Mouse (Mus musculus): ENCODE data around the gene Svop. TPM values are rescaled to one million over a fixed set of nuclear protein-coding genes. Genes with fewer than 3 reads are reported as not detected.

Gene Svop
- polyA plus RNA-seq, 1 experiment from 2014 or later, result 1.2 TPM

GRCm38 (mm10) chr5:114007753-114008453 lies 83.5 kb downstream of the Svop start:
- H3K4me1 ChIP-seq (replicated peaks; ENCODE audit: control insufficient read depth, insufficient read depth), result no peaks in the 10 kb centered on the region
- TF ChIP-seq CTCF (IDR thresholded peaks at IDR 0.05; ENCODE audit: low read depth) (no peak), EP300 (optimal IDR thresholded peaks at IDR 0.05) (no peak)
- H3K27ac ChIP-seq (replicated peaks), result no peak overlapping the region
- no peak overlapping the region for H3K4me3 ChIP-seq (ENCODE audit: low read depth, low read length)
- H3K4me2 ChIP-seq (replicated peaks; ENCODE audit: low read depth), result no peak overlapping the region
- H3K27me3 ChIP-seq (ENCODE audit: control insufficient read depth, insufficient read depth, low read length), result no peaks in the 10 kb centered on the region
- H3K9me3 ChIP-seq (ENCODE audit: control insufficient read depth, low read length), result no peaks in the 10 kb centered on the region
- ATAC-seq (ENCODE audit: low FRiP score, low TSS enrichment), result no peak
- 83% methylated on average over 12 of the region's 12 CpGs for WGBS
- DNase-seq (ENCODE audit: low spot score), result no peak
- no peak overlapping the region for H3K9ac ChIP-seq (ENCODE audit: low read length)
- H3K36me3 ChIP-seq (ENCODE audit: control insufficient read depth, insufficient read depth, low read length), result no peaks in the 10 kb centered on the region

- no peak for ATAC-seq (ENCODE audit: low FRiP score, low TSS enrichment)
- Histone ChIP-seq H3K27ac (replicated peaks) (no peak overlapping the region), H3K9me3 (ENCODE audit: control insufficient read depth, low read length) (no peaks in the 10 kb centered on the region), H3K9ac (ENCODE audit: low read length) (no peak overlapping the region), H3K4me1 (replicated peaks; ENCODE audit: control insufficient read depth, insufficient read depth) (no peaks in the 10 kb centered on the region), H3K4me2 (replicated peaks; ENCODE audit: low read depth) (no peak overlapping the region), H3K27me3 (ENCODE audit: control insufficient read depth, insufficient read depth, low read length) (no peaks in the 10 kb centered on the region), H3K4me3 (ENCODE audit: low read depth, low read length) (no peak overlapping the region), H3K36me3 (ENCODE audit: control insufficient read depth, insufficient read depth, low read length) (no peaks in the 10 kb centered on the region)
- TF ChIP-seq CTCF (IDR thresholded peaks at IDR 0.05; ENCODE audit: low read depth) (no peak), EP300 (optimal IDR thresholded peaks at IDR 0.05) (no peak)
- no peak for DNase-seq (ENCODE audit: low spot score)
- WGBS, result 65% methylated on average over 4 of the region's 4 CpGs
These were observed 84.4 kb downstream of the Svop start for GRCm38 (mm10) chr5:114006974-114007373.

GRCm38 (mm10) chr5:114005100-114005499 lies 86.3 kb downstream of the Svop start:
- no peak overlapping the region for H3K4me2 ChIP-seq (replicated peaks; ENCODE audit: low read depth)
- no peaks in the 10 kb centered on the region for H3K9me3 ChIP-seq (ENCODE audit: control insufficient read depth, low read length)
- H3K4me1 ChIP-seq (replicated peaks; ENCODE audit: control insufficient read depth, insufficient read depth), result no peaks in the 10 kb centered on the region
- no peaks in the 10 kb centered on the region for H3K36me3 ChIP-seq (ENCODE audit: control insufficient read depth, insufficient read depth, low read length)
- H3K4me3 ChIP-seq (ENCODE audit: low read depth, low read length), result no peak overlapping the region
- DNase-seq (ENCODE audit: low spot score) (no peak), ATAC-seq (ENCODE audit: low FRiP score, low TSS enrichment) (no peak)
- no peak overlapping the region for H3K9ac ChIP-seq (ENCODE audit: low read length)
- WGBS, result 86% methylated on average over 5 of the region's 5 CpGs
- no peak overlapping the region for H3K27ac ChIP-seq (replicated peaks)
- TF ChIP-seq EP300 (optimal IDR thresholded peaks at IDR 0.05), result no peak
- no peak for TF ChIP-seq CTCF (IDR thresholded peaks at IDR 0.05; ENCODE audit: low read depth)
- no peaks in the 10 kb centered on the region for H3K27me3 ChIP-seq (ENCODE audit: control insufficient read depth, insufficient read depth, low read length)

- Histone ChIP-seq H3K36me3 (ENCODE audit: control insufficient read depth, insufficient read depth, low read length) (no peaks in the 10 kb centered on the region), H3K27ac (replicated peaks) (no peak overlapping the region), H3K4me3 (ENCODE audit: low read depth, low read length) (no peak overlapping the region), H3K9me3 (ENCODE audit: control insufficient read depth, low read length) (no peaks in the 10 kb centered on the region), H3K4me1 (replicated peaks; ENCODE audit: control insufficient read depth, insufficient read depth) (no peaks in the 10 kb centered on the region), H3K4me2 (replicated peaks; ENCODE audit: low read depth) (no peak overlapping the region), H3K27me3 (ENCODE audit: control insufficient read depth, insufficient read depth, low read length) (no peaks in the 10 kb centered on the region), H3K9ac (ENCODE audit: low read length) (no peak overlapping the region)
- no peak for TF ChIP-seq CTCF (IDR thresholded peaks at IDR 0.05; ENCODE audit: low read depth)
- TF ChIP-seq EP300 (optimal IDR thresholded peaks at IDR 0.05), result no peak
- ATAC-seq (ENCODE audit: low FRiP score, low TSS enrichment) (no peak), DNase-seq (ENCODE audit: low spot score) (no peak)
- 68% methylated on average over 11 of the region's 11 CpGs for WGBS
These were observed 86.8 kb downstream of the Svop start for GRCm38 (mm10) chr5:114004573-114004972.

- Histone ChIP-seq H3K4me2 (replicated peaks; ENCODE audit: low read depth) (no peak within 1 kb of the TSS), H3K9me3 (ENCODE audit: control insufficient read depth, low read length) (no peaks in the 10 kb centered on the region), H3K27ac (replicated peaks) (no peak within 1 kb of the TSS), H3K9ac (ENCODE audit: low read length) (no peak within 1 kb of the TSS), H3K27me3 (ENCODE audit: control insufficient read depth, insufficient read depth, low read length) (no peaks in the 10 kb centered on the region), H3K36me3 (ENCODE audit: control insufficient read depth, insufficient read depth, low read length) (no peaks in the 10 kb centered on the region), H3K4me3 (ENCODE audit: low read depth, low read length) (no peak within 1 kb of the TSS), H3K4me1 (replicated peaks; ENCODE audit: control insufficient read depth, insufficient read depth) (no peaks in the 10 kb centered on the region)
- no peak for ATAC-seq (ENCODE audit: low FRiP score, low TSS enrichment)
- 31% methylated on average over 5 of the region's 5 CpGs for WGBS
- DNase-seq (ENCODE audit: low spot score), result no peak
- TF ChIP-seq CTCF (IDR thresholded peaks at IDR 0.05; ENCODE audit: low read depth) (no peak), EP300 (optimal IDR thresholded peaks at IDR 0.05) (no peak)
These were observed 87.8 kb downstream of the Svop start, which contains the start of gene Dao for GRCm38 (mm10) chr5:114003542-114003941. TSS of gene Dao (plus strand) at chr5:114003703.

GRCm38 (mm10) chr5:113999382-113999781 lies 92.0 kb downstream of the Svop start:
- Histone ChIP-seq H3K9me3 (ENCODE audit: control insufficient read depth, low read length) (no peaks in the 10 kb centered on the region), H3K4me1 (replicated peaks; ENCODE audit: control insufficient read depth, insufficient read depth) (0 out of 2 replicates have a peak, but pooled peaks cover under 1% of the 10 kb centered on the region), H3K4me2 (replicated peaks; ENCODE audit: low read depth) (no peak overlapping the region), H3K4me3 (ENCODE audit: low read depth, low read length) (no peak overlapping the region), H3K9ac (ENCODE audit: low read length) (no peak overlapping the region), H3K27me3 (ENCODE audit: control insufficient read depth, insufficient read depth, low read length) (no peaks in the 10 kb centered on the region), H3K36me3 (ENCODE audit: control insufficient read depth, insufficient read depth, low read length) (no peaks in the 10 kb centered on the region), H3K27ac (replicated peaks) (no peak overlapping the region)
- TF ChIP-seq CTCF (IDR thresholded peaks at IDR 0.05; ENCODE audit: low read depth), result no peak
- DNase-seq (ENCODE audit: low spot score) (peak; percentile 41), ATAC-seq (ENCODE audit: low FRiP score, low TSS enrichment) (peak; percentile 81)
- WGBS, result 46% methylated on average over 5 of the region's 5 CpGs
